Mouse (Mus musculus): ENCODE data around the gene Caskin2.

- TF ChIP-seq POLR2A (IDR thresholded peaks at IDR 0.05; ENCODE audit: insufficient read depth, low read depth, low read length) (no peak), CTCF (IDR thresholded peaks at IDR 0.05; ENCODE audit: insufficient read depth, low read depth, low read length) (no peak)
Measured at GRCm38 (mm10) chr11:115831518-115831917, 18.1 kb upstream of the Caskin2 start.

All from olfactory bulb, adult 2 months (tissue).